Mouse (Mus musculus): ENCODE measurements at regions not wholly inside any gene's neighbourhood (a gene's known extent, or its start where the extent isn't known, plus 50 kb on each side); places are given as distances from the start of the nearest gene placed in this dataset.

- peak; percentile 37 for DNase-seq
Observed at GRCm38 (mm10) chr7:40052255-40052654, 534.7 kb downstream of the Zfp619 start.

GRCm38 (mm10) chr7:40058836-40059235 lies 541.3 kb downstream of the Zfp619 start:
- DNase-seq, result no peak

- DNase-seq, result no peak
Observed at GRCm38 (mm10) chr7:40064631-40065030, 547.1 kb downstream of the Zfp619 start.

- peak; percentile 16 for DNase-seq
Observed at GRCm38 (mm10) chr7:40065526-40065925, 548.0 kb downstream of the Zfp619 start.

GRCm38 (mm10) chr7:40067378-40067777 lies 549.8 kb downstream of the Zfp619 start:
- no peak for DNase-seq

GRCm38 (mm10) chr7:40071313-40071712 lies 553.7 kb downstream of the Zfp619 start:
- no peak for DNase-seq

- DNase-seq, result peak; percentile 23
Observed at GRCm38 (mm10) chr7:40072478-40072877, 554.9 kb downstream of the Zfp619 start.

- peak; percentile 32 for DNase-seq
Observed at GRCm38 (mm10) chr7:40086236-40086635, 568.7 kb downstream of the Zfp619 start.

- no peak for DNase-seq
Observed at GRCm38 (mm10) chr7:40097094-40097493, 579.5 kb downstream of the Zfp619 start.

GRCm38 (mm10) chr7:40103057-40103945 lies 585.7 kb downstream of the Zfp619 start:
- DNase-seq, result no peak

GRCm38 (mm10) chr7:40142906-40143305 lies 625.3 kb downstream of the Zfp619 start:
- DNase-seq, result peak; percentile 7

- no peak for DNase-seq
Observed at GRCm38 (mm10) chr7:40144431-40144830, 626.9 kb downstream of the Zfp619 start.

GRCm38 (mm10) chr7:40177570-40177969 lies 660.0 kb downstream of the Zfp619 start:
- DNase-seq, result no peak

- no peak for DNase-seq
Observed at GRCm38 (mm10) chr7:40195366-40195765, 677.8 kb downstream of the Zfp619 start.

- DNase-seq, result no peak
Observed at GRCm38 (mm10) chr7:40202615-40203014, 685.0 kb downstream of the Zfp619 start.

GRCm38 (mm10) chr7:40211956-40212355 lies 686.2 kb upstream of the Vstm2b start:
- no peak for DNase-seq

GRCm38 (mm10) chr7:40212576-40212975 lies 685.6 kb upstream of the Vstm2b start:
- DNase-seq, result no peak

GRCm38 (mm10) chr7:40213646-40214045 lies 684.5 kb upstream of the Vstm2b start:
- peak; percentile 6 for DNase-seq

- no peak for DNase-seq
Observed at GRCm38 (mm10) chr7:40214395-40214794, 683.7 kb upstream of the Vstm2b start.

GRCm38 (mm10) chr7:40215271-40215670 lies 682.9 kb upstream of the Vstm2b start:
- DNase-seq, result no peak

- no peak for DNase-seq
Observed at GRCm38 (mm10) chr7:40220549-40220948, 677.6 kb upstream of the Vstm2b start.

- DNase-seq, result no peak
Observed at GRCm38 (mm10) chr7:40245188-40245587, 652.9 kb upstream of the Vstm2b start.

GRCm38 (mm10) chr7:40248521-40248920 lies 649.6 kb upstream of the Vstm2b start:
- DNase-seq, result no peak

- DNase-seq, result no peak
Observed at GRCm38 (mm10) chr7:40253486-40253885, 644.6 kb upstream of the Vstm2b start.
